Mouse (Mus musculus) ovary, postnatal 10 days (tissue): ENCODE results near the gene Vmn1r152.
"Not testable (repeated sequence)": the region's sequence is repeated elsewhere in the genome, so short reads cannot be mapped to it uniquely, and the experiment has no call there.

ENCODE experiments used
- DNase-seq: peaks from one replicate; pipeline ENCODE4 v3.0.0; 2022; ENCODE audit warnings: low spot score

Gene Vmn1r152

DNA sequence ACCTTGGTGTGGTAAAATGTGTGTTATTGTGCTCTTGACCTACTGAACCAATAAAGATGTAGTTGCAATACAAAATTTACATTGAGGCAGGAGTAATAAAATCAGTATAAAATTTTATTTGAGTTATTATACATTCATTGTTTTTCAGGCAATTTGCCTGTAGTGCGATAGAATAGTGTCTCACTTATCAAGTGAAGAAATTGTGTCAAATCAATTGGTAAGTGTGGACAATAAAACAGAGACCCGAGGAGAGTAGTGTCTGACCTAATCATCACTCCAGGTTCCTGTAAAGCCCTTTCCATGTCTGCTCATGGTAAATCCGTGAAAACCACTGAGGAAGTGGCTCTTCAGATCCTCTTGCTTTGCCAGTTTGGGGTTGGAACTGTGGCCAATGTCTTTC is at the start of gene Vmn1r152:
Gene Vmn1r152, plus strand, starts transcription at position 301 of the 400 bp plus-strand sequence.
- not testable (repeated sequence) for DNase-seq

DNA sequence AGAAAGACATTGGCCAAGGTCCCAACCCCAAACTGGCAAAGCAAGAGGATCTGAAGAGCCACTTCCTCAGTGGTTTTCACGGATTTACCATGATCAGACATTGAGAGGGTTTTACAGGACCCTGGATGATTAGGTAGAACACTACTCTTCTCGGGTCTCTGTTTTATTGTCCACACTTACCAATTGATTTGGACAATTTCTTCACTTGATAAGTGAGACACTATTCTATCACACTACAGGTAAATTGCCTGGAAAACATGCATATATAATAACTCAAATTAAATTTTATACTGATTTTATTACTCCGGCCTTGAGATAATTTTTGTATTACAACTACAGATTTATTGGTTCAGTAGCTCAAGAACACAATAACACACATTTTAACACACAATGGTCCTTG is 23.2 kb upstream of the Vmn1r152 start, which contains the start of gene Vmn1r151:
Gene Vmn1r151, minus strand, starts transcription at position 101 of the 400 bp plus-strand sequence.
- not testable (repeated sequence) for DNase-seq

DNA sequence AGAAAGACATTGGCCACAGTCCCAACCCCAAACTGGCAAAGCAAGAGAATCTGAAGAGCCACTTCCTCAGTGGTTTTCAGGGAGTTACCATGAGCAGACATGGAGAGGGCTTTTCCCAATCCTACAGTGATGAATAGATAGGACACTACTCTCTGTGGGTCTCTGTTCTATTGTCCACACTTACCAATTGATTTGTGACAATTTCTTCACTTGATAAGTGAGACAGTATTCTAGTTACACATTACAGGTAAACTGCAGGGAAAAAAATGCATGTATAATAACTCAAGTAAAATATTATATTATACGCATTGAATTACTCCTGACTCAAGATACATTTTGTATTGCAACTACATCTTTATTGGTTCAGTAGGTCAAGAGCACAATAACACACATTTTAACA is 12.0 kb downstream of the Vmn1r152 start, which contains the start of gene Gm8677:
Gene Gm8677, minus strand, starts transcription at position 101 of the 400 bp plus-strand sequence.
- not testable (repeated sequence) for DNase-seq

DNA sequence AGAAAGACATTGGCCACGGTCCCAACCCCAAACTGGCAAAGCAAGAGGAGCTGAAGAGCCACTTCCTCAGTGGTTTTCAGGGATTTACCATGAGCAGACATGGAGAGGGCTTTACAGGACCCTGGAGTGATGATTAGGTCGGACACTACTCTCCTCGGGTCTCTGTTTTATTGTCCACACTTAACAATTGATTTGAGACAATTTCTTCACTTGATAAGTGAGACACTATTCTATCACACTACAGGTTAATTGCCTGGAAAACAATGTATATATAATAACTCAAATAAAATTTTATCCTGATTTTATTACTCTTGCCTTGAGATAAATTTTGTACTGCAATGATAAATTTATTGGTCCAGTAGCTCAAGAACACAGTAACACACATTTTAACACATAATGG is 42.5 kb downstream of the Vmn1r152 start, which contains the start of gene Gm4201:
Gene Gm4201, minus strand, starts transcription at position 101 of the 400 bp plus-strand sequence.
- DNase-seq, result not testable (repeated sequence)
